In genomic region chr11:88137814-88138425, GRCm38 (mm10) we compare ENCODE assay signal across 14 mouse cellular contexts. TPM values are rescaled to one million over a fixed set of nuclear protein-coding genes. Genes with fewer than 3 reads are reported as not detected.
A peak's percentile ranks its signal among the peaks of the same experiment; 100 is the strongest.
DNase-seq lines count a peak whose midpoint lies in the region; ATAC-seq lines count a peak whose summit lies in the region.
"Had no signal": no experiment of that assay in that cellular context is flagged by ENCODE, and none has a peak within 500 bp of the region (broad histone marks: within the 10 kb centered on the region; RNA-seq: fewer than 3 reads in every experiment).

No protein-coding gene starts in this region.

- H3K27ac ChIP-seq in intestine, embryonic 16.5 days (ENCODE audit: low read length), result no peak overlapping the region
- no peak overlapping the region for H3K27ac ChIP-seq in intestine, embryonic 15.5 days
- H3K27ac ChIP-seq in hindbrain, embryonic 10.5 days, result peak overlapping the region; percentile 94
- peak overlapping the region; percentile 85 for H3K27ac ChIP-seq in neural tube, embryonic 14.5 days (ENCODE audit: low read depth, low read length)
- H3K27ac ChIP-seq: macrophage had no signal

- 71% methylated on average over 12 of the region's 12 CpGs for WGBS in intestine, embryonic 16.5 days
- WGBS in intestine, embryonic 15.5 days, result 73% methylated on average over 12 of the region's 12 CpGs
- WGBS in hindbrain, embryonic 10.5 days, result 58% methylated on average over 12 of the region's 12 CpGs
- WGBS in neural tube, embryonic 14.5 days, result 56% methylated on average over 12 of the region's 12 CpGs

- H3K27me3 ChIP-seq in intestine, embryonic 16.5 days (replicated peaks; ENCODE audit: control insufficient read depth, insufficient read depth, low read length), result no peaks in the 10 kb centered on the region
- no peaks in the 10 kb centered on the region for H3K27me3 ChIP-seq in intestine, embryonic 15.5 days (replicated peaks)
- H3K27me3 ChIP-seq in hindbrain, embryonic 10.5 days (ENCODE audit: insufficient read depth, poor library complexity, severe bottlenecking), result no peaks in the 10 kb centered on the region
- no peaks in the 10 kb centered on the region for H3K27me3 ChIP-seq in neural tube, embryonic 14.5 days (ENCODE audit: control insufficient read depth, insufficient read depth, low read length)

- no peak overlapping the region for H3K4me3 ChIP-seq in intestine, embryonic 16.5 days (ENCODE audit: low read length)
- H3K4me3 ChIP-seq in intestine, embryonic 15.5 days (replicated peaks), result no peak overlapping the region
- H3K4me3 ChIP-seq in hindbrain, embryonic 10.5 days, result peak overlapping the region; percentile 36
- no peak overlapping the region for H3K4me3 ChIP-seq in neural tube, embryonic 14.5 days (ENCODE audit: low read depth, low read length)

- no peak overlapping the region for H3K4me2 ChIP-seq in intestine, embryonic 16.5 days (ENCODE audit: low read depth, low read length)
- no peak overlapping the region for H3K4me2 ChIP-seq in intestine, embryonic 15.5 days (replicated peaks)
- no peak overlapping the region for H3K4me2 ChIP-seq in neural tube, embryonic 14.5 days (ENCODE audit: low read depth, low read length)

- peaks cover 21% of the 10 kb centered on the region for H3K4me1 ChIP-seq in intestine, embryonic 16.5 days (ENCODE audit: control insufficient read depth, insufficient read depth, low read length)
- H3K4me1 ChIP-seq in intestine, embryonic 15.5 days (replicated peaks), result peaks cover 26% of the 10 kb centered on the region
- H3K4me1 ChIP-seq in hindbrain, embryonic 10.5 days (replicated peaks), result peaks cover 76% of the 10 kb centered on the region
- H3K4me1 ChIP-seq in neural tube, embryonic 14.5 days (ENCODE audit: control insufficient read depth, insufficient read depth, low read length), result peaks cover 43% of the 10 kb centered on the region

- H3K36me3 ChIP-seq in intestine, embryonic 16.5 days (ENCODE audit: control insufficient read depth, insufficient read depth, low read length), result no peaks in the 10 kb centered on the region
- no peaks in the 10 kb centered on the region for H3K36me3 ChIP-seq in intestine, embryonic 15.5 days
- peaks cover 13% of the 10 kb centered on the region for H3K36me3 ChIP-seq in hindbrain, embryonic 10.5 days
- no peaks in the 10 kb centered on the region for H3K36me3 ChIP-seq in neural tube, embryonic 14.5 days (ENCODE audit: control insufficient read depth, insufficient read depth, low read length)

- no peak for DNase-seq in hindbrain, embryonic 10.5 days (ENCODE audit: low spot score)
- peak; percentile 60 for DNase-seq in kidney, postnatal 14 days
- DNase-seq in urinary bladder, adult 2 months (ENCODE audit: low spot score), result no peak
- DNase-seq in frontal cortex, postnatal 36 days (ENCODE audit: low spot score in 2 of 2), result no peak
- DNase-seq: cerebellum, adult 2 months; gastrocnemius, postnatal 36 days; heart, postnatal 36 days; layer of hippocampus, postnatal 36 days; thymus, postnatal 36 days had no signal

- H3K9me3 ChIP-seq in intestine, embryonic 16.5 days (ENCODE audit: control insufficient read depth, low read length), result no peaks in the 10 kb centered on the region
- H3K9me3 ChIP-seq in intestine, embryonic 15.5 days, result no peaks in the 10 kb centered on the region
- no peaks in the 10 kb centered on the region for H3K9me3 ChIP-seq in hindbrain, embryonic 10.5 days
- no peaks in the 10 kb centered on the region for H3K9me3 ChIP-seq in neural tube, embryonic 14.5 days (ENCODE audit: control insufficient read depth, low read length)

- no peak overlapping the region for H3K9ac ChIP-seq in intestine, embryonic 16.5 days (ENCODE audit: low read depth, low read length)
- H3K9ac ChIP-seq in intestine, embryonic 15.5 days, result no peak overlapping the region
- H3K9ac ChIP-seq in neural tube, embryonic 14.5 days (replicated peaks; ENCODE audit: low read depth, low read length), result no peak overlapping the region

- ATAC-seq in intestine, embryonic 16.5 days, result 0 out of 2 replicates have a peak, but pooled peaks have one; percentile 16
- ATAC-seq in intestine, embryonic 15.5 days, result no peak
- no peak for ATAC-seq in neural tube, embryonic 14.5 days (ENCODE audit: low read depth)
- no peak for ATAC-seq in frontal cortex, adult (ENCODE audit: low TSS enrichment)

RNA-seq across cellular contexts. Expression of gene Cuedc1, which starts 40.1 kb away (rescaled TPM):
- polyA plus RNA-seq in intestine, embryonic 16.5 days (2015; fragmentation: Nextera tagmentation; extraction: Ambion mirVana), result 8.0 and 8.5 TPM in 2 replicates
- 14.2 and 17.6 TPM in 2 replicates for polyA plus RNA-seq in intestine, embryonic 15.5 days (2015; fragmentation: Nextera tagmentation; extraction: Ambion mirVana)
- polyA plus RNA-seq in hindbrain, embryonic 10.5 days (2016; fragmentation: Nextera tagmentation; extraction: Ambion mirVana), result 20.5 and 27.1 TPM in 2 replicates
- polyA plus RNA-seq in neural tube, embryonic 14.5 days (2014; fragmentation: Nextera tagmentation; extraction: Ambion mirVana), result 34.0 and 38.3 TPM in 2 replicates
- 62.4 and 86.0 TPM in 2 replicates for polyA plus RNA-seq in urinary bladder, adult 2 months (2012; rRNA removed)

Comparison
In these comparisons a context has a peak if more than half of its experiments do, and no peak if none do; other contexts are left out.
1. H3K27ac ChIP-seq: peak in hindbrain, embryonic 10.5 days (single experiment) and neural tube, embryonic 14.5 days (single experiment); none in intestine, embryonic 16.5 days (single experiment) and intestine, embryonic 15.5 days (single experiment).